Mouse (Mus musculus) liver, embryonic 16.5 days (tissue): ENCODE data around the gene Uap1. TPM values are rescaled to one million over a fixed set of nuclear protein-coding genes. Genes with fewer than 3 reads are reported as not detected.

ENCODE experiments used
- ATAC-seq: fragments of 200-750 bp; cut with Nextera tagmentation; 2 replicates; pipeline ENCODE4 v1.8.0; 2017; ENCODE audit warnings: low read depth, mild to moderate bottlenecking, moderate number of reproducible peaks, moderate library complexity
- H3K27ac ChIP-seq: fragments of 300-500 bp; sonication (generic); 2 replicates; pipeline ENCODE4 v1.5.1; 2014; ENCODE audit warnings: mild to moderate bottlenecking, low read length
- H3K27me3 ChIP-seq: fragments of 300-500 bp; sonication (generic); 2 replicates; pipeline ENCODE4 v1.6.1; 2014; ENCODE audit warnings: low read depth, low read length, mixed read lengths; ENCODE audit not compliant: control insufficient read depth, insufficient read depth
- H3K36me3 ChIP-seq: fragments of 300-500 bp; sonication (generic); 2 replicates; pipeline ENCODE4 v1.6.1; 2014; ENCODE audit warnings: mild to moderate bottlenecking; ENCODE audit not compliant: control insufficient read depth, insufficient read depth
- H3K4me1 ChIP-seq: fragments of 300-500 bp; sonication (generic); 2 replicates; pipeline ENCODE4 v1.6.1; 2014; ENCODE audit warnings: low read depth, low read length, mixed read lengths; ENCODE audit not compliant: control insufficient read depth
- H3K4me2 ChIP-seq: fragments of 300-500 bp; sonication (generic); 2 replicates; pipeline ENCODE4 v1.6.1; 2014; ENCODE audit warnings: low read depth, low read length, mixed read lengths
- H3K4me3 ChIP-seq: fragments of 300-500 bp; sonication (generic); 2 replicates; pipeline ENCODE4 v1.5.1; 2014; ENCODE audit warnings: low read depth, mild to moderate bottlenecking, low read length
- H3K9ac ChIP-seq: fragments of 300-500 bp; sonication (generic); 2 replicates; pipeline ENCODE4 v1.6.1; 2014; ENCODE audit warnings: low read depth, low read length
- H3K9me3 ChIP-seq: fragments of 300-500 bp; sonication (generic); replicated peaks from 2 replicates; pipeline ENCODE4 v1.6.1; 2016; ENCODE audit warnings: low read length; ENCODE audit not compliant: control insufficient read depth
- WGBS: fragments of 180-500 bp; shearing (Covaris S2); extraction: QIAGEN DNeasy Blood & Tissue Kit; methylation state at CpG from one replicate; pipeline ENCODE4 v1.1.7; 2014; ENCODE audit not compliant: insufficient replicate concordance; 5-methylcytosine and 5-hydroxymethylcytosine counted together
- polyA plus RNA-seq: library from polyadenylated mRNA; unstranded; fragments of >200 nt; fragmentation: Nextera tagmentation; extraction: Ambion mirVana; gene quantifications from 2 replicates; pipeline ENCODE4 v1.2.1, GENCODE M21; 2015

Uap1 gene
- polyA plus RNA-seq, 1 experiment from 2014 or later = 27.3 TPM

DNA sequence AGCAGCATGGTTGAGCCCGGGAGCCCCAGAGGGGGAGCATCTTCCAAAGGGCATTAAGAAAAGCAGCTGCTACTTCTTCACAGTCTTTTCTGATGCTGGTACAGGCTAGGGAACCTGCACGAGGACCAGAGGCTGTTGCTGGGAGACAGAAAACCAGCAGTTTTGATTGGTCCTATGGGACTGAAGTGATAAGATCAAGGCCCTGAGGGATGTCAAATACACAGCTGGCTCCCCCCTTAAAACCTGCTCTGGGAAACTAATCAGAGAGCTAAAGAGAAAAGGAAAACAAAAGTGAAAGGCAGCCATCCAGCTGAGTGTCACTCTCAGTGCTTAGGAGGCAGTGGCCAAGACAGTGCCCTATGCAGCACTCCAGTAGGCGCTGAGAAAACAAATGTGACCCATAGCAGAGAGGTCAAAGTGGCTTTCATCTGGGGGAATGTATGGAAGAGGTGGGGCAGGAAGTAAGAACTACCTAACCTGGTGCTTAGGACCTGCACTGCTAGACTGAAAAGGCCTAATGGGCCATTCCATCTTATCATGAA, 14.3 kb downstream of the Uap1 start:
- WGBS = 56% methylated on average over 3 of the region's 3 CpGs
- Histone ChIP-seq H3K4me3 (no peak overlapping the region), H3K27ac (no peak overlapping the region), H3K27me3 (no peaks in the 10 kb centered on the region), H3K36me3 (peaks cover 13% of the 10 kb centered on the region), H3K9ac (no peak overlapping the region), H3K4me1 (peaks cover 8% of the 10 kb centered on the region), H3K9me3 (no peaks in the 10 kb centered on the region), H3K4me2 (no peak overlapping the region)
- ATAC-seq = no peak

DNA sequence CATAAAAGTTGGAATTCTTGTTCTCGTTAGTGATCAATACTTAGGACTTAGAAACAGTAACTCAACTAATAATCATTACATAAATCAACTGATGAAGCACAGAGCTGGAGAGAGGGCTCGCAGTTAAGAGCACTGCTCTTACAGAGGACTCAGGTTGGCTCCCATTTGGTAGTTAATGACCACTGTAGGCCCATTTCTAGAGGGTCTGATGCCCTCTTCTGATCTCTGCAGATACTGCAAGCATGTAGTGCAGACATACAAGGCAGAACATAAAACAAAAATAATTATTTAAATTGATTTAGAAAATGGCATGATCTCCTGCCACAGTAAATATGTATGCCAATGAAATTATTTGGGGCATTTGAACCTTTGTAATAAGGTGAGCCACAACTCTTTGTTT, 15.1 kb downstream of the Uap1 start:
- 87% methylated on average over 2 of the region's 2 CpGs for WGBS
- Histone ChIP-seq H3K27ac (no peak overlapping the region), H3K9ac (no peak overlapping the region), H3K4me2 (no peak overlapping the region), H3K36me3 (peaks cover 11% of the 10 kb centered on the region), H3K4me1 (peaks cover 8% of the 10 kb centered on the region), H3K4me3 (no peak overlapping the region), H3K9me3 (no peaks in the 10 kb centered on the region), H3K27me3 (no peaks in the 10 kb centered on the region)
- no peak for ATAC-seq

DNA sequence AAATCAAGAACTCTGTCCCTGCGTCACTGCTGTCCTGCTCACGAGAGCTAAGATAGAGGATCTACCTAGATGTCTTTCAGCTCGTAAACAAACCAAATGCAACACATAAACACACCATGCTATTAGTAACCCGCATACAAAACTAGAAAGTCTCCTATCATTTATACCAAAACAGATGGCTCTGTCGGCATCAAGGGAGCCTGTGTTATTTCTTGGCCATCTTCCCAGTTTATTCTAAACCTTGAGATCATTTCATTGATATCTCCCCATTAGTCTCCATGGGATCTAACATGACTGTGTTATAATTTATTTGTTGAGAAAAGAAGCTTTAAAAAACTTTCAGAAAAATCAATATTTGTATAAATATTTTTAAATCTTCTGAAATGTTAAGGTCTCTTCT, 19.0 kb downstream of the Uap1 start:
- Histone ChIP-seq H3K9me3 (no peaks in the 10 kb centered on the region), H3K4me3 (no peak overlapping the region), H3K27ac (no peak overlapping the region), H3K9ac (no peak overlapping the region), H3K4me1 (no peaks in the 10 kb centered on the region), H3K36me3 (peaks cover 11% of the 10 kb centered on the region), H3K27me3 (no peaks in the 10 kb centered on the region), H3K4me2 (no peak overlapping the region)
- WGBS = 79% methylated on average over 5 of the region's 5 CpGs
- ATAC-seq = no peak

DNA sequence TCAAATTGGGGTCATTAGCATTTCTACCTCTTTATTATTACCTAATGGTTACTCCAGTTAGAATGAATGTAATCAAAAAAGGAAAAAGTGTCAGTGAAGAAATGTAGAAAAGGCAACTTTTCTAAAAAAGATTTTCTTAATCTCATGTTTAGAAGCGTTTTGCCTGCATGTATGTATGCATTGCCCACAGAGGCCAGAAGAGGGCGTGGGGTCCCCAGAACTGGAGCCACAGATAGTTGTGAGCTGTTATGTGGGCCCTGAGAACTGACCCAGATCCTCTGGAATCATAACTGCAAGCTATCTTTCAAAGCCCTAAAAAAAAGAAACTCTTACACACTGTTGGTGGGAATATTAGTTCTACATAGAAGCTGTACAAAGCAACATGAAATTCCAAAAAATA, 19.5 kb downstream of the Uap1 start:
- Histone ChIP-seq H3K36me3 (peaks cover 11% of the 10 kb centered on the region), H3K27ac (no peak overlapping the region), H3K9ac (no peak overlapping the region), H3K4me1 (no peaks in the 10 kb centered on the region), H3K4me3 (no peak overlapping the region), H3K9me3 (no peaks in the 10 kb centered on the region), H3K4me2 (no peak overlapping the region), H3K27me3 (no peaks in the 10 kb centered on the region)
- no peak for ATAC-seq
- WGBS = 80% methylated on average over 2 of the region's 2 CpGs

DNA sequence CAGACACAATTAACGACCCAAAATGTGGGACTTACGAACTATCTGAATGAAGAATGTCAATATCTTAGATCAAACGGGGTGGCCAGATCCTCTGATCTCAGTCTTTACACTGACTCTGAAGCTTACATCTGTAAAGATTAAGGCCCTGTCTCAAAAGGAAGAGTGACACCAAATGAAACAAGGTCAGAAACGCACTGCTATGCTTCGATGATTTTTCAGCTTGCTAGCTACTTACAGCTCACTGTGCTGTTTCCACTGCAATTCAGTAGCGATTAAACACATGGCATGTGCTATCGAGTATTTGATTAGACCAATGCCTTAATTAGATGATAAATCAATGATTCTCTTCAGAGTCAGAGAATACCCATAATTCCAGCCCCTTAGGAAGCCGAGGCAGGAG, 20.8 kb downstream of the Uap1 start:
- no peak overlapping the region for H3K9ac ChIP-seq
- H3K27me3 ChIP-seq = no peaks in the 10 kb centered on the region
- H3K4me1 ChIP-seq = peaks cover 2% of the 10 kb centered on the region
- ATAC-seq = no peak
- H3K27ac ChIP-seq = no peak overlapping the region
- no peak overlapping the region for H3K4me3 ChIP-seq
- 86% methylated on average over 8 of the region's 8 CpGs for WGBS
- no peaks in the 10 kb centered on the region for H3K9me3 ChIP-seq
- H3K36me3 ChIP-seq = peaks cover 15% of the 10 kb centered on the region
- H3K4me2 ChIP-seq = no peak overlapping the region

DNA sequence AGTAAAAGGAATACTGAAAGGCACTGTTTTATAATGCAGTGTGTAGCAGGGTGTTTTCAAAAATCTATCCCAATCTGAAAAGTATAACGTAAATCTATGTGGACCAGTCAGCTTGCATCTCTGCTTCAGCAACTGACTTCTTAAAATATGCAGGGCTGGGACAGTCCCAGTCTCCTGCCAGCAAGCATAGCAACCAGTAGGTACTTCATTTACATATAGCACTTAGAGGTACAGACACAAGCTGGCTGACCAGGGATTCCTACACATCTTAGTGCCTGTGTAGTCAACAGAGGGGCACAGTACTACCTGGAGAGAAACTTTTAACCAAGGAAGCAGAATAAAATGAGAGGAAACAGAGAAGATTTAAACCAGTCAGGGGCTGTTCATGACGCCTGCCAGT, 22.2 kb downstream of the Uap1 start:
- H3K4me1 ChIP-seq = peaks cover 12% of the 10 kb centered on the region
- 78% methylated on average over 2 of the region's 2 CpGs for WGBS
- no peaks in the 10 kb centered on the region for H3K27me3 ChIP-seq
- no peak for ATAC-seq
- no peak overlapping the region for H3K27ac ChIP-seq
- no peak overlapping the region for H3K4me3 ChIP-seq
- no peaks in the 10 kb centered on the region for H3K9me3 ChIP-seq
- H3K36me3 ChIP-seq = peaks cover 14% of the 10 kb centered on the region
- H3K4me2 ChIP-seq = no peak overlapping the region
- no peak overlapping the region for H3K9ac ChIP-seq

DNA sequence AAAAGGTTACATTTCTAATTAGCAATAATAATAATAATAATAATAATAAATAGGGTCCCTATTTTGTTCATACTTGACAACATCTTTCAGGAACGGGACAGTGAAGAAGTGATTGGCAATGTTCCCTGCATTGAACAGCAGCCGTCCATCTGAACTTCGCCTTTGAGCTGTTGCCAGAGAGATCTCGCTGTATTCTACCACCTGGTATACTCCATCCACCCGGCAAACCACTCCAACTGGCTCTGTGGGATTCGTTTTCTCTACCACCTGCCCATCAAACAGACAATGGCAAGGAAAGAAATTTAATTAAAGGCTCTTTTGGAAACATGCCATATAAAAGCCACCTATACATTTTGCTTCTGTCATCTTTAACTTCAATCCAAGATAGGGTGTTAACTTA, 23.9 kb downstream of the Uap1 start:
- peaks cover 13% of the 10 kb centered on the region for H3K36me3 ChIP-seq
- 82% methylated on average over 6 of the region's 6 CpGs for WGBS
- no peak for ATAC-seq

DNA sequence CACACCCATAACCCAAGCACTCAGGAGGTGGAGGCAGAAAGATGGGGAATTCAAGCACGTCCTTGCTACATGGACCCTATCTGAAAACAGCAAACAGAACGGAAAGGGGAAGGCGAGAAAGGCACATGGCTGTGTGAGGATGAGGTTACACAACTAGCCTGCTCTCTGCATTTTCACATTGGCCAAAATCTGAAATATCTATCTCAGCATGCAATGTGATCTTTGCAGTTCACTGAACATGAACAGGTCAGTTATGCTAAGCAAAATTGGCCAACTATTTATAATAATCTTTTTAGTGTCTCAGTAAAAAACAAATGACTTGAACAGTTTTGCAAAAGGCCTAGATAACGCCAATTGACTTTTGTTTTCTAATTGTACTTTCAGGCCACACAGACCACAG, 25.0 kb downstream of the Uap1 start:
- Histone ChIP-seq H3K4me2 (no peak overlapping the region), H3K36me3 (peaks cover 10% of the 10 kb centered on the region), H3K9ac (no peak overlapping the region), H3K4me1 (peaks cover 14% of the 10 kb centered on the region), H3K9me3 (no peaks in the 10 kb centered on the region), H3K27ac (no peak overlapping the region), H3K4me3 (no peak overlapping the region), H3K27me3 (no peaks in the 10 kb centered on the region)
- WGBS = 54% methylated on average over 4 of the region's 4 CpGs
- no peak for ATAC-seq

More for the DNA sequence above, 23.9 kb downstream of the Uap1 start:
- no peak overlapping the region for H3K27ac ChIP-seq
- H3K9me3 ChIP-seq = no peaks in the 10 kb centered on the region
- no peak overlapping the region for H3K4me3 ChIP-seq
- no peaks in the 10 kb centered on the region for H3K27me3 ChIP-seq
- no peak overlapping the region for H3K4me2 ChIP-seq
- H3K4me1 ChIP-seq = peaks cover 14% of the 10 kb centered on the region
- H3K9ac ChIP-seq = no peak overlapping the region

DNA sequence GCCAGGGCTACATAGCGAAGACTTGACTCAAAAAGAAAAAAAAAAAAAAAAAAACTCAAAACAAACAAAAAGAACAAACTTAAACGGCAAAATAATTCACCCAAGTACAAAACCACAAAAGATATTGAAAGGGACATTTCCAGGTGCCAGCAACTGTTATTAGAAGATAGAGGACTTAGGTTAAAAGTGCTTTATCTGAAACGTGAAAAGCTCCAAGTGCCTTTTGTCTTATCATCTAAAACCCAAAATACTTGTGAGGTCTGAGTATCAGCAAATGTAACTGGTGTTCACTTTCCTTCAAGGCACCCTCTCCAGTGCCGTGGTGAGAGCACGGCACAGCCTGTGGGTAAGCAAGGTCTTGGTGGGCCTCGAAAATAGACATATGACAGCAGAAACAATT, 26.2 kb downstream of the Uap1 start:
- WGBS = 27% methylated on average over 6 of the region's 6 CpGs
- peak overlapping the region; percentile 73 for H3K27ac ChIP-seq
- H3K4me3 ChIP-seq = no peak overlapping the region
- no peaks in the 10 kb centered on the region for H3K27me3 ChIP-seq
- no peaks in the 10 kb centered on the region for H3K9me3 ChIP-seq
- H3K9ac ChIP-seq = no peak overlapping the region
- no peak overlapping the region for H3K4me2 ChIP-seq
- H3K4me1 ChIP-seq = peaks cover 14% of the 10 kb centered on the region
- peaks cover 10% of the 10 kb centered on the region for H3K36me3 ChIP-seq
- ATAC-seq = peak; percentile 83
